Mouse (Mus musculus) limb, embryonic 12.5 days (tissue): ENCODE results near the gene Olfr368. TPM values are rescaled to one million over a fixed set of nuclear protein-coding genes. Genes with fewer than 3 reads are reported as not detected.

ENCODE experiments used
- ATAC-seq: fragments of 200-750 bp; cut with Nextera tagmentation; 2 replicates; pipeline ENCODE4 v1.8.0; 2017; ENCODE audit warnings: low read depth, moderate TSS enrichment; ENCODE audit not compliant: insufficient number of reproducible peaks, insufficient read depth, low FRiP score, low TSS enrichment
- H3K27ac ChIP-seq: fragments of 300-500 bp; sonication (generic); 2 replicates; pipeline ENCODE4 v1.5.1; 2016; ENCODE audit warnings: mild to moderate bottlenecking, moderate library complexity
- H3K27me3 ChIP-seq: fragments of 300-500 bp; sonication (generic); 2 replicates; pipeline ENCODE4 v1.6.1; 2016; ENCODE audit warnings: mild to moderate bottlenecking, moderate library complexity
- H3K36me3 ChIP-seq: fragments of 300-500 bp; sonication (generic); 2 replicates; pipeline ENCODE4 v1.6.1; 2016; ENCODE audit warnings: mild to moderate bottlenecking, moderate library complexity
- H3K4me1 ChIP-seq: fragments of 300-500 bp; sonication (generic); replicated peaks from 2 replicates; pipeline ENCODE4 v1.6.1; 2016
- H3K4me2 ChIP-seq: fragments of 300-500 bp; sonication (generic); 2 replicates; pipeline ENCODE4 v1.6.1; 2016; ENCODE audit warnings: mild to moderate bottlenecking, moderate library complexity
- H3K4me3 ChIP-seq: fragments of 300-500 bp; sonication (generic); replicated peaks from 2 replicates; pipeline ENCODE4 v1.5.1; 2016; ENCODE audit warnings: mild to moderate bottlenecking
- H3K9ac ChIP-seq: fragments of 300-500 bp; sonication (generic); replicated peaks from 2 replicates; pipeline ENCODE4 v1.6.1; 2016; ENCODE audit warnings: mild to moderate bottlenecking, moderate library complexity
- H3K9me3 ChIP-seq: fragments of 300-500 bp; sonication (generic); 2 replicates; pipeline ENCODE4 v1.6.1; 2016; ENCODE audit warnings: mild to moderate bottlenecking, moderate library complexity
- WGBS: fragments of 180-500 bp; shearing (Covaris S2); methylation state at CpG from one replicate; pipeline ENCODE4 v1.1.7; 2016; 5-methylcytosine and 5-hydroxymethylcytosine counted together
- polyA plus RNA-seq: library from polyadenylated mRNA; unstranded; fragments of >200 nt; fragmentation: Nextera tagmentation; extraction: Ambion mirVana; gene quantifications from 2 replicates; pipeline ENCODE4 v1.2.1, GENCODE M21; 2016

Olfr368 gene
- not detected in 2 replicates for polyA plus RNA-seq

- Histone ChIP-seq H3K4me2 (no peak within 1 kb of the TSS), H3K36me3 (no peaks in the 10 kb centered on the region), H3K4me3 (no peak within 1 kb of the TSS), H3K9me3 (no peaks in the 10 kb centered on the region), H3K27ac (no peak within 1 kb of the TSS), H3K27me3 (no peaks in the 10 kb centered on the region), H3K9ac (no peak within 1 kb of the TSS), H3K4me1 (no peaks in the 10 kb centered on the region)
- 74% methylated on average over 1 of the region's 1 CpGs for WGBS
- no peak for ATAC-seq
Observed at GRCm38 (mm10) chr2:37326215-37326614, at the start of gene Olfr368. Gene Olfr368 (plus strand): TSS chr2:37326515.

- Histone ChIP-seq H3K9ac (no peak overlapping the region), H3K4me3 (no peak overlapping the region), H3K9me3 (no peaks in the 10 kb centered on the region), H3K27me3 (no peaks in the 10 kb centered on the region), H3K4me2 (no peak overlapping the region), H3K4me1 (no peaks in the 10 kb centered on the region), H3K27ac (no peak overlapping the region), H3K36me3 (no peaks in the 10 kb centered on the region)
- ATAC-seq = no peak
- 86% methylated on average over 2 of the region's 2 CpGs for WGBS
Observed at GRCm38 (mm10) chr2:37333321-37333720, 7.0 kb downstream of the Olfr368 start.

- no peaks in the 10 kb centered on the region for H3K4me1 ChIP-seq
- H3K9ac ChIP-seq = no peak overlapping the region
- H3K27ac ChIP-seq = no peak overlapping the region
- no peak overlapping the region for H3K4me2 ChIP-seq
- no peak overlapping the region for H3K4me3 ChIP-seq
- 65% methylated on average over 10 of the region's 10 CpGs for WGBS
- no peak for ATAC-seq
- no peaks in the 10 kb centered on the region for H3K9me3 ChIP-seq
- no peaks in the 10 kb centered on the region for H3K27me3 ChIP-seq
- no peaks in the 10 kb centered on the region for H3K36me3 ChIP-seq
Observed at GRCm38 (mm10) chr2:37338497-37339187, 12.3 kb downstream of the Olfr368 start.

- H3K4me1 ChIP-seq = no peaks in the 10 kb centered on the region
- 91% methylated on average over 7 of the region's 7 CpGs for WGBS
- no peak overlapping the region for H3K4me3 ChIP-seq
- H3K4me2 ChIP-seq = no peak overlapping the region
- no peaks in the 10 kb centered on the region for H3K27me3 ChIP-seq
- no peaks in the 10 kb centered on the region for H3K9me3 ChIP-seq
- ATAC-seq = no peak
- no peak overlapping the region for H3K27ac ChIP-seq
- no peak overlapping the region for H3K9ac ChIP-seq
- H3K36me3 ChIP-seq = peaks cover 67% of the 10 kb centered on the region
Observed at GRCm38 (mm10) chr2:37351671-37352070, 25.4 kb downstream of the Olfr368 start.

GRCm38 (mm10) chr2:37355571-37355970 lies 29.3 kb downstream of the Olfr368 start:
- Histone ChIP-seq H3K4me2 (no peak overlapping the region), H3K27me3 (no peaks in the 10 kb centered on the region), H3K27ac (no peak overlapping the region), H3K36me3 (peaks cover 65% of the 10 kb centered on the region), H3K9ac (no peak overlapping the region), H3K4me1 (peaks cover 3% of the 10 kb centered on the region), H3K9me3 (no peaks in the 10 kb centered on the region), H3K4me3 (no peak overlapping the region)
- no peak for ATAC-seq
- 92% methylated on average over 5 of the region's 5 CpGs for WGBS

- H3K27me3 ChIP-seq = no peaks in the 10 kb centered on the region
- H3K36me3 ChIP-seq = peaks cover 34% of the 10 kb centered on the region
- peaks cover 3% of the 10 kb centered on the region for H3K4me1 ChIP-seq
- peak within 1 kb of the TSS; percentile 72 for H3K4me2 ChIP-seq
- ATAC-seq = peak; percentile 99
- peak within 1 kb of the TSS; percentile 96 for H3K27ac ChIP-seq
- peak within 1 kb of the TSS; percentile 66 for H3K4me3 ChIP-seq
- peak within 1 kb of the TSS; percentile 77 for H3K9ac ChIP-seq
- WGBS = under 1% methylated on average over 39 of the region's 42 CpGs
- no peaks in the 10 kb centered on the region for H3K9me3 ChIP-seq
Observed at GRCm38 (mm10) chr2:37358633-37359540, 32.6 kb downstream of the Olfr368 start, which contains the start of gene Pdcl. Gene Pdcl (minus strand): TSS chr2:37359332.

GRCm38 (mm10) chr2:37359908-37360307 lies 33.6 kb downstream of the Olfr368 start:
- H3K27me3 ChIP-seq = no peaks in the 10 kb centered on the region
- peaks cover 3% of the 10 kb centered on the region for H3K4me1 ChIP-seq
- no peak overlapping the region for H3K4me3 ChIP-seq
- 91% methylated on average over 2 of the region's 2 CpGs for WGBS
- H3K9ac ChIP-seq = no peak overlapping the region
- peak overlapping the region; percentile 72; the same call in 1 of the 2 replicates for H3K4me2 ChIP-seq
- H3K27ac ChIP-seq = no peak overlapping the region
- ATAC-seq = no peak
- no peaks in the 10 kb centered on the region for H3K9me3 ChIP-seq
- H3K36me3 ChIP-seq = peaks cover 24% of the 10 kb centered on the region

- H3K27me3 ChIP-seq = no peaks in the 10 kb centered on the region
- no peak overlapping the region for H3K27ac ChIP-seq
- H3K4me2 ChIP-seq = no peak overlapping the region
- ATAC-seq = no peak
- H3K4me1 ChIP-seq = no peaks in the 10 kb centered on the region
- no peak overlapping the region for H3K9ac ChIP-seq
- H3K4me3 ChIP-seq = no peak overlapping the region
- no peaks in the 10 kb centered on the region for H3K9me3 ChIP-seq
- 60% methylated on average over 2 of the region's 2 CpGs for WGBS
- peaks cover 18% of the 10 kb centered on the region for H3K36me3 ChIP-seq
Observed at GRCm38 (mm10) chr2:37370651-37371050, 44.3 kb downstream of the Olfr368 start.

GRCm38 (mm10) chr2:37376018-37376417 lies 49.7 kb downstream of the Olfr368 start:
- no peak overlapping the region for H3K9ac ChIP-seq
- no peak overlapping the region for H3K4me3 ChIP-seq
- H3K9me3 ChIP-seq = no peaks in the 10 kb centered on the region
- H3K36me3 ChIP-seq = peaks cover 45% of the 10 kb centered on the region
- no peak overlapping the region for H3K4me2 ChIP-seq
- no peaks in the 10 kb centered on the region for H3K4me1 ChIP-seq
- no peaks in the 10 kb centered on the region for H3K27me3 ChIP-seq
- no peak overlapping the region for H3K27ac ChIP-seq
- 97% methylated on average over 1 of the region's 1 CpGs for WGBS
- ATAC-seq = no peak

- WGBS = 48% methylated on average over 2 of the region's 2 CpGs
- no peaks in the 10 kb centered on the region for H3K27me3 ChIP-seq
- no peak overlapping the region for H3K4me2 ChIP-seq
- peaks cover 57% of the 10 kb centered on the region for H3K36me3 ChIP-seq
- H3K4me3 ChIP-seq = no peak overlapping the region
- no peaks in the 10 kb centered on the region for H3K9me3 ChIP-seq
- no peaks in the 10 kb centered on the region for H3K4me1 ChIP-seq
- H3K27ac ChIP-seq = no peak overlapping the region
- H3K9ac ChIP-seq = no peak overlapping the region
- ATAC-seq = no peak
Observed at GRCm38 (mm10) chr2:37380189-37380588, 53.9 kb downstream of the Olfr368 start.
